In genomic region chr1:40844616-40845015, GRCm38 (mm10) we compare ENCODE assay signal across 9 mouse cellular contexts. TPM values are rescaled to one million over a fixed set of nuclear protein-coding genes. Genes with fewer than 3 reads are reported as not detected.
DNase-seq lines count a peak whose midpoint lies in the region; ATAC-seq and TF ChIP-seq lines count a peak whose summit lies in the region.
"Had no signal": no experiment of that assay in that cellular context is flagged by ENCODE, and none has a peak within 500 bp of the region (broad histone marks: within the 10 kb centered on the region; RNA-seq: fewer than 3 reads in every experiment).

No protein-coding gene starts in this region.

- no peak overlapping the region for H3K9ac ChIP-seq in forebrain, postnatal 0 days
- no peak overlapping the region for H3K9ac ChIP-seq in neural tube, embryonic 15.5 days (replicated peaks)
- H3K9ac ChIP-seq: limb, embryonic 13.5 days had no signal

- peak; percentile 51; the same call in 1 of the 2 replicates for ATAC-seq in forebrain, postnatal 0 days
- ATAC-seq in neural tube, embryonic 15.5 days (ENCODE audit: low FRiP score), result peak; percentile 35; the same call in 1 of the 2 replicates

- H3K27ac ChIP-seq in forebrain, postnatal 0 days (ENCODE audit: low read depth, low read length), result no peak overlapping the region
- no peak overlapping the region for H3K27ac ChIP-seq in limb, embryonic 10.5 days
- H3K27ac ChIP-seq in neural tube, embryonic 15.5 days (replicated peaks), result no peak overlapping the region
- H3K27ac ChIP-seq: limb, embryonic 13.5 days had no signal

- no peak overlapping the region for H3K4me3 ChIP-seq in forebrain, postnatal 0 days (ENCODE audit: low read depth, low read length)
- H3K4me3 ChIP-seq in limb, embryonic 10.5 days, result no peak overlapping the region
- H3K4me3 ChIP-seq in neural tube, embryonic 15.5 days (replicated peaks), result no peak overlapping the region
- H3K4me3 ChIP-seq: limb, embryonic 13.5 days had no signal

- H3K4me2 ChIP-seq in forebrain, postnatal 0 days (ENCODE audit: low read depth), result no peak overlapping the region
- no peak overlapping the region for H3K4me2 ChIP-seq in neural tube, embryonic 15.5 days
- H3K4me2 ChIP-seq: limb, embryonic 13.5 days had no signal

- H3K36me3 ChIP-seq in forebrain, postnatal 0 days (ENCODE audit: insufficient read depth), result no peaks in the 10 kb centered on the region
- no peaks in the 10 kb centered on the region for H3K36me3 ChIP-seq in limb, embryonic 10.5 days
- H3K36me3 ChIP-seq in neural tube, embryonic 15.5 days, result no peaks in the 10 kb centered on the region
- H3K36me3 ChIP-seq: limb, embryonic 13.5 days had no signal

- H3K4me1 ChIP-seq in forebrain, postnatal 0 days (ENCODE audit: insufficient read depth), result no peaks in the 10 kb centered on the region
- peaks cover 7% of the 10 kb centered on the region; the same call in 1 of the 2 replicates for H3K4me1 ChIP-seq in limb, embryonic 10.5 days
- H3K4me1 ChIP-seq in neural tube, embryonic 15.5 days, result no peaks in the 10 kb centered on the region

- peak; percentile 91 for TF ChIP-seq CTCF in brain, embryonic 14.5 days (IDR thresholded peaks at IDR 0.05; ENCODE audit: borderline replicate concordance, extremely low read depth, insufficient read depth, insufficient read length)
- TF ChIP-seq CTCF in forebrain, postnatal 0 days (IDR thresholded peaks at IDR 0.05; ENCODE audit: low read depth), result peak; percentile 92

- DNase-seq in 3T3-L1 (ENCODE audit: low read depth, low spot score), result peak; percentile 85
- DNase-seq in B cell, adult 2 months, result peak; percentile 35 to 44
- peak; percentile 69 for DNase-seq in brain, embryonic 14.5 days (ENCODE audit: low read depth)
- DNase-seq in forebrain, postnatal 0 days, result peak; percentile 75
- peak; percentile 16 to 60 for DNase-seq in kidney, adult 8-10 months
- peak; percentile 68 for DNase-seq in limb, embryonic 10.5 days (ENCODE audit: low spot score)
- no peak for DNase-seq in spleen, adult 12 weeks (ENCODE audit: low spot score)

- no peaks in the 10 kb centered on the region for H3K27me3 ChIP-seq in forebrain, postnatal 0 days (ENCODE audit: insufficient read depth, low read length)
- no peaks in the 10 kb centered on the region for H3K27me3 ChIP-seq in limb, embryonic 10.5 days (ENCODE audit: low read depth, poor library complexity, severe bottlenecking)
- no peaks in the 10 kb centered on the region for H3K27me3 ChIP-seq in neural tube, embryonic 15.5 days (replicated peaks)

- no peak for TF ChIP-seq POLR2A in brain, embryonic 14.5 days (IDR thresholded peaks at IDR 0.05; ENCODE audit: borderline replicate concordance, extremely low read depth, insufficient read depth, insufficient read length, poor library complexity, severe bottlenecking)

- no peaks in the 10 kb centered on the region for H3K9me3 ChIP-seq in forebrain, postnatal 0 days (ENCODE audit: low read length)
- no peaks in the 10 kb centered on the region for H3K9me3 ChIP-seq in limb, embryonic 10.5 days (replicated peaks)
- H3K9me3 ChIP-seq in neural tube, embryonic 15.5 days (replicated peaks), result no peaks in the 10 kb centered on the region
- H3K9me3 ChIP-seq: limb, embryonic 13.5 days had no signal

RNA-seq across cellular contexts. Expression of gene Tmem182, which starts 39.2 kb away (rescaled TPM):
- polyA plus RNA-seq in brain, embryonic 14.5 days (2012; rRNA removed), result 0.05 TPM in 1 of 2 replicates, not detected in the other
- total RNA-seq in forebrain, postnatal 0 days (2014; rRNA removed), result 0.08 and 0.24 TPM in 2 replicates
- 0.13 and 0.27 TPM in 2 replicates for polyA plus RNA-seq in forebrain, postnatal 0 days (2015; fragmentation: Nextera tagmentation; extraction: Ambion mirVana)
- polyA plus RNA-seq in limb, embryonic 10.5 days (2016; fragmentation: Nextera tagmentation; extraction: Ambion mirVana), result 0.09 TPM in 1 of 2 replicates, not detected in the other
- 0.32 and 0.69 TPM in 2 replicates for polyA plus RNA-seq in neural tube, embryonic 15.5 days (2015; fragmentation: Nextera tagmentation; extraction: Ambion mirVana)

RNA-seq across cellular contexts. Expression of gene Mfsd9, which starts 54.1 kb away (rescaled TPM):
- polyA plus RNA-seq in brain, embryonic 14.5 days (2012; rRNA removed), result 2.6 and 3.9 TPM in 2 replicates
- 8.8 and 13.2 TPM in 2 replicates for total RNA-seq in forebrain, postnatal 0 days (2014; rRNA removed)
- polyA plus RNA-seq in forebrain, postnatal 0 days (2015; fragmentation: Nextera tagmentation; extraction: Ambion mirVana), result 5.7 and 7.0 TPM in 2 replicates
- polyA plus RNA-seq in limb, embryonic 10.5 days (2016; fragmentation: Nextera tagmentation; extraction: Ambion mirVana), result 2.1 and 3.4 TPM in 2 replicates
- 7.8 and 9.0 TPM in 2 replicates for polyA plus RNA-seq in neural tube, embryonic 15.5 days (2015; fragmentation: Nextera tagmentation; extraction: Ambion mirVana)
